Mouse (Mus musculus) heart, embryonic 16.5 days (tissue): ENCODE data around the gene Ap1g1. TPM values are rescaled to one million over a fixed set of nuclear protein-coding genes. Genes with fewer than 3 reads are reported as not detected.
A peak's percentile ranks its signal among the peaks of the same experiment; 100 is the strongest.

Source experiments
- ATAC-seq: fragments of 200-750 bp; cut with Nextera tagmentation; replicated peaks from 2 replicates; pipeline ENCODE4 v1.8.0; 2017; ENCODE audit warnings: moderate number of reproducible peaks; ENCODE audit not compliant: insufficient read depth, low FRiP score; ENCODE audit errors: extremely low read depth
- H3K27ac ChIP-seq: fragments of 300-500 bp; sonication (generic); 2 replicates; pipeline ENCODE4 v1.5.1; 2014; ENCODE audit warnings: mild to moderate bottlenecking, low read length, control low read depth, moderate library complexity
- H3K27me3 ChIP-seq: fragments of 300-500 bp; sonication (generic); 2 replicates; pipeline ENCODE4 v1.6.1; 2014; ENCODE audit warnings: low read length, mixed read lengths; ENCODE audit not compliant: control insufficient read depth, insufficient read depth
- H3K36me3 ChIP-seq: fragments of 300-500 bp; sonication (generic); 2 replicates; pipeline ENCODE4 v1.6.1; 2014; ENCODE audit not compliant: control insufficient read depth, insufficient read depth
- H3K4me1 ChIP-seq: fragments of 300-500 bp; sonication (generic); 2 replicates; pipeline ENCODE4 v1.6.1; 2014; ENCODE audit warnings: low read length, mixed read lengths; ENCODE audit not compliant: control insufficient read depth, insufficient read depth
- H3K4me2 ChIP-seq: fragments of 300-500 bp; sonication (generic); 2 replicates; pipeline ENCODE4 v1.6.1; 2014; ENCODE audit warnings: low read depth, mild to moderate bottlenecking, control low read depth, low read length
- H3K4me3 ChIP-seq: fragments of 300-500 bp; sonication (generic); 2 replicates; pipeline ENCODE4 v1.5.1; 2014; ENCODE audit warnings: mild to moderate bottlenecking, control low read depth, low read length
- H3K9ac ChIP-seq: fragments of 300-500 bp; sonication (generic); 2 replicates; pipeline ENCODE4 v1.6.1; 2014; ENCODE audit warnings: low read length, control low read depth
- H3K9me3 ChIP-seq: fragments of 300-500 bp; sonication (generic); replicated peaks from 2 replicates; pipeline ENCODE4 v1.6.1; 2016; ENCODE audit warnings: low read length; ENCODE audit not compliant: control insufficient read depth
- WGBS: fragments of 180-500 bp; shearing (Covaris S2); extraction: QIAGEN DNeasy Blood & Tissue Kit; methylation state at CpG from one replicate; pipeline ENCODE4 v1.1.7; 2014; 5-methylcytosine and 5-hydroxymethylcytosine counted together
- polyA plus RNA-seq: library from polyadenylated mRNA; unstranded; fragments of >200 nt; fragmentation: Nextera tagmentation; extraction: Ambion mirVana; gene quantifications from 2 replicates; pipeline ENCODE4 v1.2.1, GENCODE M21; 2015

Gene Ap1g1
- polyA plus RNA-seq, 1 experiment from 2014 or later: 26.1 TPM

DNA sequence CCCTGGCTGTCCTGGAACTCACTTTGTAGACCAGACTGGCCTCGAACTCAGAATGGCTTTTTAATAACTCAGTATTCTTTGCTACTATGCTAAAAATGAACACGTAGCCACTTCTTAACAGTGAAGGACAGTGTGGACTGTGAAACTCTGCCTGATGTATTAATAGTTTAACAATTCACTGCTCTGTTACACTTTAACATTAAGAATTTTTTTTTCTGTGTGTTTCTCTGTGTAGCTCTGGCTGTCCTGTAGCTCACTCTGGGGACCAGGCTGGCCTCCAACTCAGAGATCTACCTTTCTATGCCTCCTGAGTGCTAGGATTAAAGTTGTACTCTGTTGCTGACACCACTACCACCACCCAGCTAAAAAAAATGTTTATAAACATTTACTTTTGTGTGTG lies 45.2 kb downstream of the Ap1g1 start:
- H3K4me1 ChIP-seq: no peaks in the 10 kb centered on the region
- 91% methylated on average over 2 of the region's 2 CpGs for WGBS
- H3K27ac ChIP-seq: no peak overlapping the region
- H3K4me2 ChIP-seq: no peak overlapping the region
- H3K9ac ChIP-seq: no peak overlapping the region
- H3K4me3 ChIP-seq: no peak overlapping the region
- H3K27me3 ChIP-seq: no peaks in the 10 kb centered on the region
- ATAC-seq: no peak
- peaks cover 4% of the 10 kb centered on the region; the same call in 1 of the 2 replicates for H3K36me3 ChIP-seq
- H3K9me3 ChIP-seq: no peaks in the 10 kb centered on the region

DNA sequence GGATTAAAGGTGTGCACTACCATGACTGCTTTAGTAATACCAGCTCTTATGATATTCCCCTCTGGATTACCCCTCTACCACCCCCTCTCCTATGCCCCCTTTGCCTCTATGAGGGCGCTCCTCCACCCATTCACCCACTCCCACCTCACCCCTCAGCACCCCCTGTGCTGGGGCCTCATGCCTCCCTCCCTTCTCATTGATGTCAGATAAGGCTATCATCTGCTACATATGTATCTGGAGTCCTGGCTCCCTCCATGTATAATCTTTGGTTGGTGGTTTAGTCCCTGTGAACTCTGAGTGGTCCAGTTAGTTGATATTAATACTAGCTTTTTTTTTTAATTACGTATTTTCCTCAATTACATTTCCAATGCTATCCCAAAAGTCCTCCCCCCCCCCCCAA lies 61.5 kb downstream of the Ap1g1 start:
- Histone ChIP-seq H3K9ac (no peak overlapping the region), H3K36me3 (peaks cover 23% of the 10 kb centered on the region), H3K27me3 (no peaks in the 10 kb centered on the region), H3K4me2 (no peak overlapping the region), H3K27ac (no peak overlapping the region), H3K4me3 (no peak overlapping the region), H3K4me1 (no peaks in the 10 kb centered on the region), H3K9me3 (no peaks in the 10 kb centered on the region)
- WGBS: 94% methylated on average over 2 of the region's 2 CpGs
- ATAC-seq: no peak

DNA sequence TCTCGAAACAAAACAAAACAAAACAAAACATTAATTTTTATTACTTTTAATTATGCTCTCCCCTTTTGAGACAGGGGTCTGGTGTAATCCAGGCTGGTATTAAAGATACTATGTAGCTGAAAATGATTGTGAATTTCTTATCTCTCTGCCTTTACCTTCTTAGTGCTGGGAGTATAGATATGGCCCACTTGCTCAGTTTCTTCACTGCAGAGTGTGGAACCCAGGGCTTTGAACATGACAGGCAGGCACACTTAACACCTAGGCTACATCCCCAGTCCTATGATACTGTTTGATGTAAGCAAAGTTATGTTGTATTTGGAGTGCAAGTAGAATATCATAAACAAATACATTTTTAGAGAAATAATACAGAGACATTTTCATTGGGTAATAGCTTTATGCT lies 64.1 kb downstream of the Ap1g1 start:
- peaks cover 22% of the 10 kb centered on the region for H3K36me3 ChIP-seq
- no peak overlapping the region for H3K4me3 ChIP-seq
- WGBS: 88% methylated on average over 1 of the region's 1 CpGs
- no peak overlapping the region for H3K9ac ChIP-seq
- H3K4me1 ChIP-seq: no peaks in the 10 kb centered on the region
- H3K27me3 ChIP-seq: no peaks in the 10 kb centered on the region
- no peak for ATAC-seq
- no peaks in the 10 kb centered on the region for H3K9me3 ChIP-seq
- no peak overlapping the region for H3K27ac ChIP-seq
- H3K4me2 ChIP-seq: no peak overlapping the region

DNA sequence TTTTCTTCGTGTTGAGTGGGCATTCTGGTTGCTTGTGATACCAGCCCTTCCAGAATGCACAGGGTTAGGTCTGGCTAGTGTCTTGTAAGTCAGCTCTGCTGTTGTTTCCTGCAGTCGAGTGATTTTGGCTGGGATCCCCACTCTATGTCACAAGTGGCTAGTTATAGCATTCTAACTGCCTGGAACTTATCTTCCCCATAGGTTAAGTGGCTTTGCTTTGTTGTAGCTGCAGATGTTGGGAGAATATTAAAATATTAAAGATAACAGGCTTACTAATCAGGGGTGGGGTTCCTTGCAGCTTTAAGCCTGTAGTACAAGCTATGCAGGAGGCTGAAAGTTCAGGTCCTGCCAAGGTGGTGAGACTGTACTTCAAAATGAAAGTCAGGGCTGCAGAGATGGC lies 69.5 kb downstream of the Ap1g1 start:
- Histone ChIP-seq H3K4me3 (no peak overlapping the region), H3K4me1 (peaks cover 13% of the 10 kb centered on the region), H3K9me3 (no peaks in the 10 kb centered on the region), H3K36me3 (peaks cover 42% of the 10 kb centered on the region), H3K27ac (peak overlapping the region; percentile 76), H3K27me3 (no peaks in the 10 kb centered on the region), H3K9ac (no peak overlapping the region), H3K4me2 (no peak overlapping the region)
- 30% methylated on average over 2 of the region's 2 CpGs for WGBS
- peak; percentile 75 for ATAC-seq

GRCm38 (mm10) chr8:109848981-109849380 lies 70.6 kb downstream of the Ap1g1 start:
- Histone ChIP-seq H3K4me3 (no peak overlapping the region), H3K36me3 (peaks cover 38% of the 10 kb centered on the region), H3K27me3 (no peaks in the 10 kb centered on the region), H3K27ac (no peak overlapping the region), H3K9me3 (no peaks in the 10 kb centered on the region), H3K4me1 (peaks cover 13% of the 10 kb centered on the region), H3K4me2 (no peak overlapping the region), H3K9ac (no peak overlapping the region)
- ATAC-seq: no peak
- WGBS: 87% methylated on average over 3 of the region's 3 CpGs

GRCm38 (mm10) chr8:109853423-109853822 lies 75.1 kb downstream of the Ap1g1 start:
- WGBS: 36% methylated on average over 6 of the region's 6 CpGs
- Histone ChIP-seq H3K9ac (no peak overlapping the region), H3K4me1 (peaks cover 5% of the 10 kb centered on the region), H3K36me3 (peaks cover 47% of the 10 kb centered on the region), H3K4me2 (no peak overlapping the region), H3K4me3 (no peak overlapping the region), H3K27me3 (no peaks in the 10 kb centered on the region), H3K9me3 (no peaks in the 10 kb centered on the region), H3K27ac (no peak overlapping the region)
- ATAC-seq: no peak; the same call in 1 of the 2 replicates

DNA sequence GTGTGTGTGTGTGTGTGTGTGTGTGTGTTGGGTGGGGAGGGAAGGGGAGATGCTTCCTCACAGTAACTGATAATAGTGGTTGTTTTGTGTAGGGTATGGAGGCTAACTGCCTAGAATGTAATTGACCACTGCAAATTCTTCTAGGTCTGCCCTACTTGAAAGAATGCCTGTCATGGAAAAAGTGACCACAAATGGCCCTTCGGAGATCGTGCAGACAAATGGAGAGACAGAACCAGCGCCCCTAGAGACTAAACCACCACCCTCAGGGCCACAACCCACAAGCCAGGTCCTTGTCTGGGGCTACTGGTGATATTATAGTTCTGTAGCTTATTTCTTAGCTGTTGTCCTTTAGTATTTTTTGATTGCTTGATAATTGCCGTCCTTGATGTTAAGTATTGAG lies 76.2 kb downstream of the Ap1g1 start:
- Histone ChIP-seq H3K4me1 (no peaks in the 10 kb centered on the region), H3K9ac (no peak overlapping the region), H3K27me3 (no peaks in the 10 kb centered on the region), H3K9me3 (no peaks in the 10 kb centered on the region), H3K4me2 (no peak overlapping the region), H3K4me3 (no peak overlapping the region), H3K27ac (no peak overlapping the region), H3K36me3 (peaks cover 47% of the 10 kb centered on the region)
- WGBS: 86% methylated on average over 4 of the region's 4 CpGs
- no peak for ATAC-seq

DNA sequence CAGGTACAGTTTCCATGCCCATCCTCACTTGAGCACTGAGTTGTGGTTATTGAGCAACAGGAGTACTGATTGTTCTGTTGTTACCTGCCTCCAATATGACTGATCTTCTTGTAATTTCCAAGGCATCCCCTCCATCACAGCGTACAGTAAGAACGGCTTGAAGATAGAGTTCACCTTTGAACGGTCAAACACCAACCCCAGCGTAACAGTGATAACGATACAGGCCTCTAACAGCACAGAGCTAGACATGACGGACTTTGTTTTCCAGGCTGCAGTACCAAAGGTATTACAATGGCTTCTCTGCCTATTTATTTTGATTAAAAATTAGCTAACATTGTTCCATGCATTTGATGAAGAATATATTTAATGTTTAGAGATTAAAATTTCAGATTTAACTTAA lies 77.1 kb downstream of the Ap1g1 start:
- no peak overlapping the region for H3K4me2 ChIP-seq
- H3K9ac ChIP-seq: no peak overlapping the region
- peaks cover 46% of the 10 kb centered on the region for H3K36me3 ChIP-seq
- 97% methylated on average over 6 of the region's 6 CpGs for WGBS
- ATAC-seq: no peak
- H3K27me3 ChIP-seq: no peaks in the 10 kb centered on the region
- no peaks in the 10 kb centered on the region for H3K4me1 ChIP-seq
- H3K27ac ChIP-seq: no peak overlapping the region
- H3K9me3 ChIP-seq: no peaks in the 10 kb centered on the region
- no peak overlapping the region for H3K4me3 ChIP-seq

- H3K9me3 ChIP-seq: no peaks in the 10 kb centered on the region
- H3K4me2 ChIP-seq: no peak overlapping the region
- WGBS: 65% methylated on average over 2 of the region's 2 CpGs
- H3K27me3 ChIP-seq: no peaks in the 10 kb centered on the region
- no peak for ATAC-seq
- no peak overlapping the region for H3K27ac ChIP-seq
- no peak overlapping the region for H3K4me3 ChIP-seq
- peaks cover 18% of the 10 kb centered on the region for H3K36me3 ChIP-seq
- no peak overlapping the region for H3K9ac ChIP-seq
- H3K4me1 ChIP-seq: peaks cover 3% of the 10 kb centered on the region
These were observed 85.0 kb downstream of the Ap1g1 start for GRCm38 (mm10) chr8:109863398-109863797.

DNA sequence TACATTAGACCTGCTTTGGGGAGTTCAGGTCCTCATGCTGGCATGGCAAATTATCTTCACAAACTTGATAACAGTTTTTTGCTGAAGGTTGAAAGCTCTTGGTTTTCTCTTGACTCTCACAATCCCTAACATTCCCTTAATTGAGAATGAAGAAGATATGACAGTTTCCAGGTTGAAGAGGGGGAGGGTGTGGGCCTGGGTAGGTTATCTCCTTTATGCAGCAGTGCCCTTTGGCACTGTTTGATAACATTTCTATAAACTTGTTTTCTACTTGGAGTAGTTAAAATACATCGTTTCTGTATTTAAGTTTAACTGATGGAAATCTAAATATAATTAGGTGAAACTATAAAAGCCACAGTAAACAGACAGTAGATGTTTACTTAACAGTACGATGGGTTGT lies 86.4 kb downstream of the Ap1g1 start:
- Histone ChIP-seq H3K4me1 (peaks cover 7% of the 10 kb centered on the region), H3K36me3 (peaks cover 13% of the 10 kb centered on the region; the same call in 1 of the 2 replicates)
- WGBS: 69% methylated on average over 2 of the region's 2 CpGs

More for the DNA sequence above, 86.4 kb downstream of the Ap1g1 start:
- Histone ChIP-seq H3K4me2 (no peak overlapping the region), H3K9me3 (no peaks in the 10 kb centered on the region), H3K4me3 (no peak overlapping the region), H3K9ac (no peak overlapping the region), H3K27me3 (no peaks in the 10 kb centered on the region), H3K27ac (no peak overlapping the region)
- no peak for ATAC-seq
